Mouse (Mus musculus): ENCODE data around the gene Mras.

DNA sequence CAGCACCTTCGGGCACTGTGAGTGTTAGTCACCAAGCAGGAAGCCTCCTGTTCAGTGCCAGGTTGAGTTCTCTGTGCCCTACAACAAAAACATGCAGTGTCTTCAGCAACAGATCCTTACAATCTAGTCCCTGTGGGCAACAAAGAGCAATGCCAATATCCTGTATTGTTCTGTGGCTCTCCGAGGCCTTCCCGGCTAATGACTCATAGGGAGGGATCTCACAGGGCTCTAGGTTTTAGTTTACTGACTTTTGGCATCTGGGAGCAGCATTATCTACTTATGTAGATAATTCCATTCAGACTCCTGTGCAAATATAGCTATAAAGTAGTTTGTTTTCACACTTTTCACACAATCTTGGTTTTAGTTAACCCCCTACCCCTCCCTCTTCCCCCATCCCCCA, 71.3 kb downstream of the Mras start:
- TF ChIP-seq CTCF (conservative IDR thresholded peaks at IDR 0.05; ENCODE audit: insufficient read depth, insufficient read length, low read depth, low read length) (no peak), POLR2A (IDR thresholded peaks at IDR 0.05; ENCODE audit: low read depth, low read length) (no peak)
